8 mouse cellular contexts compared by ENCODE assay signal in genomic region chr4:101292028-101292735, GRCm38 (mm10). TPM values are rescaled to one million over a fixed set of nuclear protein-coding genes. Genes with fewer than 3 reads are reported as not detected.
A peak's percentile ranks its signal among the peaks of the same experiment; 100 is the strongest.
DNase-seq lines count a peak whose midpoint lies in the region; ATAC-seq and TF ChIP-seq lines count a peak whose summit lies in the region.

No protein-coding gene starts in this region.

- peak overlapping the region; percentile 72 for H3K4me3 ChIP-seq in G1E (ENCODE audit: low read depth, low read length)
- peak overlapping the region; percentile 35 for H3K4me3 ChIP-seq in cerebellum, adult 2 months (replicated peaks; ENCODE audit: insufficient read depth, low read depth, low read length)
- peak overlapping the region; percentile 37 for H3K4me3 ChIP-seq in forebrain, postnatal 0 days (ENCODE audit: low read depth, low read length)
- H3K4me3 ChIP-seq in lung, embryonic 16.5 days (ENCODE audit: low read length): peak overlapping the region; percentile 56

- WGBS in cerebellum, adult 2 months: 6% methylated on average over 41 of the region's 41 CpGs
- WGBS in forebrain, postnatal 0 days: 3% methylated on average over 41 of the region's 41 CpGs
- under 1% methylated on average over 41 of the region's 41 CpGs for WGBS in lung, embryonic 16.5 days

- H3K4me1 ChIP-seq in G1E (ENCODE audit: insufficient read depth, low read depth, low read length): peaks cover 24% of the 10 kb centered on the region
- H3K4me1 ChIP-seq in cerebellum, adult 2 months (ENCODE audit: control insufficient read depth, insufficient read depth, low read length): no peaks in the 10 kb centered on the region
- peaks cover 5% of the 10 kb centered on the region; the same call in 1 of the 2 replicates for H3K4me1 ChIP-seq in forebrain, postnatal 0 days (ENCODE audit: insufficient read depth)
- peaks cover 6% of the 10 kb centered on the region; the same call in 1 of the 2 replicates for H3K4me1 ChIP-seq in lung, embryonic 16.5 days (replicated peaks; ENCODE audit: control insufficient read depth, insufficient read depth, low read length)

- TF ChIP-seq CTCF in G1E (IDR thresholded peaks at IDR 0.05; ENCODE audit: low read depth, low read length): no peak
- TF ChIP-seq CTCF in cerebellum, adult 2 months (IDR thresholded peaks at IDR 0.05; ENCODE audit: borderline replicate concordance, insufficient read depth, low read depth, low read length): no peak
- TF ChIP-seq CTCF in forebrain, postnatal 0 days (IDR thresholded peaks at IDR 0.05; ENCODE audit: low read depth): no peak

- H3K9me3 ChIP-seq in G1E (replicated peaks): no peaks in the 10 kb centered on the region
- no peaks in the 10 kb centered on the region for H3K9me3 ChIP-seq in forebrain, postnatal 0 days (ENCODE audit: low read length)
- no peaks in the 10 kb centered on the region for H3K9me3 ChIP-seq in lung, embryonic 16.5 days (ENCODE audit: control insufficient read depth, low read length)

- no peaks in the 10 kb centered on the region for H3K36me3 ChIP-seq in G1E (replicated peaks)
- H3K36me3 ChIP-seq in forebrain, postnatal 0 days (ENCODE audit: insufficient read depth): no peaks in the 10 kb centered on the region
- no peaks in the 10 kb centered on the region for H3K36me3 ChIP-seq in lung, embryonic 16.5 days (ENCODE audit: control insufficient read depth, insufficient read depth, low read length)

- H3K27ac ChIP-seq in cerebellum, adult 2 months (ENCODE audit: insufficient read depth, low read length): no peak overlapping the region
- H3K27ac ChIP-seq in forebrain, postnatal 0 days (ENCODE audit: low read depth, low read length): no peak overlapping the region
- peak overlapping the region; percentile 88 for H3K27ac ChIP-seq in lung, embryonic 16.5 days (ENCODE audit: low read length)

- peak overlapping the region; percentile 73 for H3K4me2 ChIP-seq in forebrain, postnatal 0 days (ENCODE audit: low read depth)
- peak overlapping the region; percentile 95 for H3K4me2 ChIP-seq in lung, embryonic 16.5 days (ENCODE audit: low read depth, low read length)

- peak; percentile 77 for ATAC-seq in G1E (ENCODE audit: extremely low read depth, insufficient number of reproducible peaks, low FRiP score, poor library complexity, severe bottlenecking)
- peak; percentile 65 for ATAC-seq in forebrain, postnatal 0 days
- peak; percentile 95 for ATAC-seq in lung, embryonic 16.5 days (ENCODE audit: low read depth)

- TF ChIP-seq POLR2A in cerebellum, adult 2 months (IDR thresholded peaks at IDR 0.05; ENCODE audit: borderline replicate concordance, insufficient read depth, low read length): no peak

- peak overlapping the region; percentile 31; the same call in 1 of the 2 replicates for H3K9ac ChIP-seq in forebrain, postnatal 0 days
- peak overlapping the region; percentile 67 for H3K9ac ChIP-seq in lung, embryonic 16.5 days (ENCODE audit: low read length)

- peaks cover 16% of the 10 kb centered on the region for H3K27me3 ChIP-seq in G1E (ENCODE audit: insufficient read depth, low read length)
- H3K27me3 ChIP-seq in cerebellum, adult 2 months (ENCODE audit: control insufficient read depth, insufficient read depth, low read length): no peaks in the 10 kb centered on the region
- H3K27me3 ChIP-seq in forebrain, postnatal 0 days (ENCODE audit: insufficient read depth, low read length): peaks cover 21% of the 10 kb centered on the region
- no peaks in the 10 kb centered on the region for H3K27me3 ChIP-seq in lung, embryonic 16.5 days (ENCODE audit: control insufficient read depth, insufficient read depth, low read depth, low read length)

- peak; percentile 81 for DNase-seq in G1E (ENCODE audit: low spot score)
- DNase-seq in cerebellum, adult 2 months: peak; percentile 76 to 80
- DNase-seq in forebrain, postnatal 0 days: peak; percentile 66
- peak; percentile 92 for DNase-seq in heart, postnatal 4 days
- DNase-seq in layer of hippocampus, adult 9-11 months: peak; percentile 89
- peak; percentile 84 for DNase-seq in ovary, adult 18-20 months (ENCODE audit: low spot score)
- peak; percentile 74 to 80 for DNase-seq in thymus, postnatal 10 days (ENCODE audit: low spot score in 2 of 2)

RNA-seq across cellular contexts. Expression of gene Jak1, which starts 27.1 kb away (rescaled TPM):
- 102 and 129 TPM in 2 replicates for total RNA-seq in G1E (2014; fragmentation: Nextera tagmentation)
- 71.6 and 89.5 TPM in 2 replicates for total RNA-seq in G1E (2017)
- 253 and 263 TPM in 2 replicates for polyA plus RNA-seq in G1E (2012)
- 72.2 and 76.8 TPM in 2 replicates for polyA plus RNA-seq in cerebellum, adult 2 months (2012; rRNA removed)
- 63.1 and 71.1 TPM in 2 replicates for total RNA-seq in forebrain, postnatal 0 days (2014; rRNA removed)
- polyA plus RNA-seq in forebrain, postnatal 0 days (2015; fragmentation: Nextera tagmentation; extraction: Ambion mirVana): 57.2 and 68.7 TPM in 2 replicates
- 10 to 100 TPM; 86.6 to 89.9 TPM for total RNA-seq in heart, postnatal 4 days (2021)
- polyA plus RNA-seq in lung, embryonic 16.5 days (2015; fragmentation: Nextera tagmentation; extraction: Ambion mirVana): 76.9 and 81.7 TPM in 2 replicates
